Mouse (Mus musculus): Measurements from ENCODE around the gene Epb42.

DNA sequence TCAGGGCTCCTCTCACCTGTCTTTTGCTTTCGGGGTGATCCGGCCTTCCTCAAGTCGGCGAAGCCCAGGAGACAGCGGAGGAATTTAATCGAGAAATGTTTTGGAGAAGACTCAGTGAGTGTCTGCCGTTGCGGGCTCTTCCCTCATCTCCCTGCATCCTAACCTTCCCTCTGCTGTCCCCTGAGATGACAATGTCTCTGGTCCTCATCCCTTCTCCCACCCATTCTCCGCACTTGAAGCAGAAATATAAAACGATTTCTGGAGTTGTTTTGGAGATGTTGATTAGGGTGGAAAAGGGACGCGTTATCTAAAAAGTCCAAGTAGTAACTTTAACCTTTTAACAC is 28.2 kb downstream of the Epb42 start:
- no peak for TF ChIP-seq POLR2A (IDR thresholded peaks at IDR 0.05; ENCODE audit: control insufficient read depth, low read depth, low read length)
- TF ChIP-seq CTCF (IDR thresholded peaks at IDR 0.05; ENCODE audit: control insufficient read depth, insufficient read depth, insufficient replicate concordance, low read depth, low read length), result no peak

Data from testis, adult 2 months (tissue).